Mouse (Mus musculus): ENCODE results near the gene Mfap4. TPM values are rescaled to one million over a fixed set of nuclear protein-coding genes. Genes with fewer than 3 reads are reported as not detected.
A peak's percentile ranks its signal among the peaks of the same experiment; 100 is the strongest.

The Mfap4 gene
- polyA plus RNA-seq, 1 experiment from 2014 or later = 18.0 TPM

DNA sequence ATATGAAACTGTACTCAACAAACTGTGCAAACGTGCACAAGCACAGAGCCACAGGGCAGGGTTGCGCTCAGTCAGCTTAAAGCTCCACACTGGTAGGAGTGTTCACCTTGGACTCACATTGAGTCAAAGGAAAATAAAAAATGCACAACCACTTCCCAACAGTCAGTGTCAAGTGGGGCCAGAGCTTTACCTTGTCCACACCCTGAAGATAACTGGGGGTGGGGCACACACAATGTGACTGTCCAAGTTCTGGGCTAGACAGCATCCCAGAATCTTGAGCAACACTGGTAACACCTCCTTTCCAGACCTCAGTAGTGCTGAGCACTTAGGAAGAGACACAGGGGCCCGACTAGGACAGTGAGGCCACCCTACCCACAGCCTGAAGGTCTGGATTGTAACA, 33.6 kb downstream of the Mfap4 start:
- Histone ChIP-seq H3K9ac (ENCODE audit: low read depth, low read length) (no peak overlapping the region), H3K36me3 (ENCODE audit: control insufficient read depth, insufficient read depth, low read length) (peaks cover 32% of the 10 kb centered on the region), H3K9me3 (replicated peaks; ENCODE audit: control insufficient read depth, low read length, poor library complexity, severe bottlenecking) (no peaks in the 10 kb centered on the region), H3K27ac (ENCODE audit: low read length) (no peak overlapping the region), H3K4me3 (ENCODE audit: low read depth, low read length) (no peak overlapping the region), H3K27me3 (ENCODE audit: control insufficient read depth, insufficient read depth, low read depth, low read length) (no peaks in the 10 kb centered on the region), H3K4me1 (ENCODE audit: control insufficient read depth, insufficient read depth, low read length) (no peaks in the 10 kb centered on the region), H3K4me2 (ENCODE audit: low read length) (no peak overlapping the region)
- no peak for ATAC-seq
- WGBS = 89% methylated on average over 3 of the region's 3 CpGs

DNA sequence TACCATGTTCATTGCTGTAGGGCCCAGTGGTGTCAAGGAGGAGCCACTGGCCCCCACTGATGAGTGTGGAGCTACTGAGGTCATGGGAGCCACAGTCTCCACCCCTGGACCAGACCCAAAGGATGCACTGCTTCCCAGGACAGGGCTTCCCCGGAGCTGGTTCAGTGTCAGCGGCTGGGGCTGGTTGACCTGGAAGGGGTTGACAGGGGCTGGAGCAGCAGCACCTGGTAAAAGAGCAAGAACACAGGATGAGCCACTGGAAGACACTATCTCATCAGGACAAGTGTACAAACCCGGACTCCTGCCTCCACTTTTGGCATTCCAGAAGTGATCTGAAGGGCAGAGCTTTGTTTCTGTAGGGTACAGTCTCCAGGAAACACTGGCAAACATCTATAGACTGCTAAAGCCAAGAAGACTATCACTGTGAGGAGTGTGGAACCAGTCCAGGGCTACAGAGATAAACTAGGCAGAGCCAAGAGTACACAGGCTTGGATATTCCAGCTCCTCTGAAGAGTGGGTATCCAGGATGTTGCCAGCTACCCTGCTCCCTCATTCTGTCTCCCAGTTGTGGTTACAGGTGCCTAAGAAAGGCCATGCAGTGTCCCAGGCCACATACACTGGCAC, 34.4 kb downstream of the Mfap4 start:
- H3K27me3 ChIP-seq (ENCODE audit: control insufficient read depth, insufficient read depth, low read depth, low read length) = no peaks in the 10 kb centered on the region
- no peak overlapping the region for H3K4me3 ChIP-seq (ENCODE audit: low read depth, low read length)
- no peak overlapping the region for H3K4me2 ChIP-seq (ENCODE audit: low read length)
- WGBS = 85% methylated on average over 3 of the region's 3 CpGs
- no peaks in the 10 kb centered on the region for H3K4me1 ChIP-seq (ENCODE audit: control insufficient read depth, insufficient read depth, low read length)
- H3K9me3 ChIP-seq (replicated peaks; ENCODE audit: control insufficient read depth, low read length, poor library complexity, severe bottlenecking) = no peaks in the 10 kb centered on the region
- ATAC-seq = no peak
- no peak overlapping the region for H3K27ac ChIP-seq (ENCODE audit: low read length)
- H3K9ac ChIP-seq (ENCODE audit: low read depth, low read length) = no peak overlapping the region
- peaks cover 32% of the 10 kb centered on the region for H3K36me3 ChIP-seq (ENCODE audit: control insufficient read depth, insufficient read depth, low read length)

DNA sequence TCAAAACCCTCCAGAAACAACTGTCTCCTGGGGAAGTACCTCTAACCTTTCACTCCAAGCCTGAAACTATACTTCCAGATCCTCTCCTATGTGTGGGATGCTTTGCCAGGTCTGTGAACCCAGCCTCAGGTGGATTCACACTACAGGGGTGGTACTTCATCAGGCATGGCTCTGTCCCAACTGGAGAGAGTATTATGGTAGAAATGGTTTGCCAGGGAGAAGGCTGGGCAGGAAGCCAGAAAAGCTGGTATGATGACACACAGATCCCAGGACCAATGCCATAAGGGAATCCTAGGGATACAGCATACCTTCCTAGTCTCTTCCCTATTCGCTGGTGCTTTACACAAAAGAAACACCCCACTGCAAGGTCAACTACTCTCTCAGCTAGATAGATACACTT, 41.6 kb downstream of the Mfap4 start:
- Histone ChIP-seq H3K9me3 (replicated peaks; ENCODE audit: control insufficient read depth, low read length, poor library complexity, severe bottlenecking) (no peaks in the 10 kb centered on the region), H3K27ac (ENCODE audit: low read length) (no peak overlapping the region), H3K4me3 (ENCODE audit: low read depth, low read length) (no peak overlapping the region), H3K36me3 (ENCODE audit: control insufficient read depth, insufficient read depth, low read length) (peaks cover 6% of the 10 kb centered on the region; the same call in 1 of the 2 replicates), H3K4me1 (ENCODE audit: control insufficient read depth, insufficient read depth, low read length) (peaks cover 5% of the 10 kb centered on the region; the same call in 1 of the 2 replicates), H3K27me3 (ENCODE audit: control insufficient read depth, insufficient read depth, low read depth, low read length) (no peaks in the 10 kb centered on the region), H3K9ac (ENCODE audit: low read depth, low read length) (no peak overlapping the region), H3K4me2 (ENCODE audit: low read length) (no peak overlapping the region)
- ATAC-seq = no peak
- 86% methylated on average over 1 of the region's 1 CpGs for WGBS

DNA sequence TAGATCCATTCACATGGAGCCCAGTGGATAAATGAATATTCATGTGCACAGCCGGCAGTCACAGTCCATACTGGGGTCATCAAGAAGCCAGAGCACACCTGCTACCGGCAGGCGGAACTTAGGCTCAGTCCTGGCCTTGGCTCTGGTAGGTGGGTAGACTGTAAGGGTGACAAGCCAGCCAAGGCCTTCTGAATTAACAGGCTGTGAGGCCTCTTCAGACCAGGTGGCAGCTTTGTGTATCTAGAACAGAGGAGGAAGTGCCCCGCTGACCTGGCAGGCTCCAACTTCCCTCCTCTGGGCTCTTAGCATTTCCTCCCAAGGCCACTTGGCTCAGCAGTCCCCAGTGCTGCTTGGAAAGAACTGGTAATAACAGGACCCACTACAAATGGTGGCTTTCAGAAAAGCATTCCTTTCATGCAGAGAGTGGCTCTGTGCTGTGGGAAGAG, 44.1 kb downstream of the Mfap4 start:
- H3K27me3 ChIP-seq (ENCODE audit: control insufficient read depth, insufficient read depth, low read depth, low read length) = no peaks in the 10 kb centered on the region
- no peaks in the 10 kb centered on the region for H3K9me3 ChIP-seq (replicated peaks; ENCODE audit: control insufficient read depth, low read length, poor library complexity, severe bottlenecking)
- H3K4me1 ChIP-seq (ENCODE audit: control insufficient read depth, insufficient read depth, low read length) = peaks cover 5% of the 10 kb centered on the region; the same call in 1 of the 2 replicates
- H3K27ac ChIP-seq (ENCODE audit: low read length) = peak overlapping the region; percentile 34
- no peak overlapping the region for H3K4me3 ChIP-seq (ENCODE audit: low read depth, low read length)
- H3K36me3 ChIP-seq (ENCODE audit: control insufficient read depth, insufficient read depth, low read length) = no peaks in the 10 kb centered on the region; the same call in 1 of the 2 replicates
- 17% methylated on average over 4 of the region's 4 CpGs for WGBS
- ATAC-seq = peak; percentile 67
- no peak overlapping the region for H3K4me2 ChIP-seq (ENCODE audit: low read length)
- no peak overlapping the region for H3K9ac ChIP-seq (ENCODE audit: low read depth, low read length)

DNA sequence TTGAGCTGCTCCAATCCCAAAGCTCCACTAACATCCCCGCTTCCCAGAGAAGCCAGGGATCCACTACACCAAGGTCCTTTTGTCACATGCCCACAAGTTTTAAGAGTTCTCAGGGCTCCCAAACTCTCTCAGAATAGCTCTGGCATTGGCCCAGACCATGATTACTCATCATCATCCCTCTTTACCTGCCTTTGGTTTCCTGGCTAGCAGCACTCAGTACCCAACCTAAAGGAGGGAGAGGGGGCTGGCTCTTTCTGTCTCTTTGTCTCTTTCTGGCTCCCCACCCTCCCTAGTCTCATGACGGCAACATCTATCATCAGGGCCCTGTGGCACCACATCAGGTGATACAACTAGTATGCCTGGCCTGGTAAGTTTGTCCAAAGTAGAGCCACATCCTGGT, 47.6 kb downstream of the Mfap4 start:
- no peaks in the 10 kb centered on the region; the same call in 1 of the 2 replicates for H3K36me3 ChIP-seq (ENCODE audit: control insufficient read depth, insufficient read depth, low read length)
- 89% methylated on average over 2 of the region's 2 CpGs for WGBS
- no peak for ATAC-seq

DNA sequence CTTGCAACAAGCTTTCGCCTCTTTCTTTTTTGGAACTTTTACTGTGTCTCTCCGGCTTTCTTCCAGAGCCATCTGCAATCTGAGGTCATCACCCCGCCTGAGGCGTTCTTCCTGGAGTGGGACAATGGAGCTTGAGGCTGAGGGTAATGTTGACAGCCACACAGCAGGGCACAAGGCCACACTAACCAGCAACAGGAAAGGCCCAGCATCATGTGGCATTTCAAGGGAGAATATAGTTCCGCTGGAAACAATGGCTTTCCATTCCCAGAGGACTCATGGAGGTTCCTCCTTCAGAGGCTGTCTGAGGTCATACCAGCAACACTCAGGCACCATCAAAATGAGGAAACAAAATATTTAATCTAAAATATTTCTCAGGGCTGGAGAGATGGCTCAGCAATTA, 48.3 kb downstream of the Mfap4 start:
- ATAC-seq = no peak
- 80% methylated on average over 5 of the region's 5 CpGs for WGBS
- Histone ChIP-seq H3K9me3 (replicated peaks; ENCODE audit: control insufficient read depth, low read length, poor library complexity, severe bottlenecking) (no peaks in the 10 kb centered on the region), H3K4me2 (ENCODE audit: low read length) (no peak overlapping the region), H3K4me3 (ENCODE audit: low read depth, low read length) (no peak overlapping the region), H3K27me3 (ENCODE audit: control insufficient read depth, insufficient read depth, low read depth, low read length) (no peaks in the 10 kb centered on the region), H3K36me3 (ENCODE audit: control insufficient read depth, insufficient read depth, low read length) (no peaks in the 10 kb centered on the region; the same call in 1 of the 2 replicates), H3K27ac (ENCODE audit: low read length) (no peak overlapping the region), H3K4me1 (ENCODE audit: control insufficient read depth, insufficient read depth, low read length) (peaks cover 5% of the 10 kb centered on the region; the same call in 1 of the 2 replicates), H3K9ac (ENCODE audit: low read depth, low read length) (no peak overlapping the region)

More for the DNA sequence above, 47.6 kb downstream of the Mfap4 start:
- Histone ChIP-seq H3K9ac (ENCODE audit: low read depth, low read length) (no peak overlapping the region), H3K4me1 (ENCODE audit: control insufficient read depth, insufficient read depth, low read length) (peaks cover 5% of the 10 kb centered on the region; the same call in 1 of the 2 replicates), H3K4me2 (ENCODE audit: low read length) (no peak overlapping the region), H3K27ac (ENCODE audit: low read length) (no peak overlapping the region), H3K4me3 (ENCODE audit: low read depth, low read length) (no peak overlapping the region), H3K27me3 (ENCODE audit: control insufficient read depth, insufficient read depth, low read depth, low read length) (no peaks in the 10 kb centered on the region), H3K9me3 (replicated peaks; ENCODE audit: control insufficient read depth, low read length, poor library complexity, severe bottlenecking) (no peaks in the 10 kb centered on the region)

DNA sequence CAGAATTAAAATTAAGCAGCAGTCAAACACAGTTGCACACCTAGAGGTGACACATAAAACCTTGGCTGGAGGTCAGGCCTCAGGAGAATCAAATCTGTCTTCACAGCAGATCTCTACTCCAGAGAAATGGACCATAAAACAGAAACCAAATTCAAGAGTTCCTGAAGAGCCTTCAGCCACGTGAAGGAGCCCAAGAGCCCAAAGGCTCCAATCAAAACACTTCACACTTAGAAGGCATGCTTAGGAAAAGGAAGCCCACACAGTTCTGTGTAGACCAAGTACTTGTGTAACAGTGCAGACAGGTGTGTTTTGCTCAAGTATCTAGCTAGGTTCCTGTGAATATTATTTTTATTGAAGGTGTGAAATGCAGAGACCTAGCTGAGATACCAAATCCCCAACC, 50.3 kb downstream of the Mfap4 start:
- no peak for ATAC-seq
- Histone ChIP-seq H3K27me3 (ENCODE audit: control insufficient read depth, insufficient read depth, low read depth, low read length) (no peaks in the 10 kb centered on the region), H3K36me3 (ENCODE audit: control insufficient read depth, insufficient read depth, low read length) (no peaks in the 10 kb centered on the region; the same call in 1 of the 2 replicates), H3K4me2 (ENCODE audit: low read length) (no peak overlapping the region), H3K27ac (ENCODE audit: low read length) (no peak overlapping the region), H3K9ac (ENCODE audit: low read depth, low read length) (no peak overlapping the region), H3K9me3 (replicated peaks; ENCODE audit: control insufficient read depth, low read length, poor library complexity, severe bottlenecking) (no peaks in the 10 kb centered on the region), H3K4me1 (ENCODE audit: control insufficient read depth, insufficient read depth, low read length) (no peaks in the 10 kb centered on the region), H3K4me3 (ENCODE audit: low read depth, low read length) (no peak overlapping the region)
- WGBS = 75% methylated on average over 1 of the region's 1 CpGs

DNA sequence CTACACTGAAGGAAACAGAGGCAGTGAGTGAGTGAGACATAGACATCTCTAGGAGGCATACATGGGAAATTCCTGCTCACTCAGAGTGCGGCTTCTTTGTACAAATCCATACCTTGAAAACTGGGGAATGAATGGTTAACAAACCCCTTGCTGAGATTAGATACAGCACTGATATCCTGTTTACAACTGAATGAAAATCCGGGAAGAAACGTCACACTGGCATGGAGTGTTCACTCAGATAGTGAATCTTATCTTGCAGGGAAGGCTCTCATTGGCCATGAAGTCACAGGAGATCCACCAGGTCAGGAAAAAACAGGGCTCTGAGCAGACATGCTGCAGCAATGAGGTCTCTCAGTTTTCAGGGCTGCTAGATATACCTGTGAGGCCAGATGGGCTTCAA, 51.7 kb downstream of the Mfap4 start:
- no peaks in the 10 kb centered on the region; the same call in 1 of the 2 replicates for H3K36me3 ChIP-seq (ENCODE audit: control insufficient read depth, insufficient read depth, low read length)
- H3K4me2 ChIP-seq (ENCODE audit: low read length) = no peak overlapping the region
- H3K4me1 ChIP-seq (ENCODE audit: control insufficient read depth, insufficient read depth, low read length) = no peaks in the 10 kb centered on the region
- no peak for ATAC-seq
- H3K27ac ChIP-seq (ENCODE audit: low read length) = no peak overlapping the region
- no peaks in the 10 kb centered on the region for H3K27me3 ChIP-seq (ENCODE audit: control insufficient read depth, insufficient read depth, low read depth, low read length)
- no peak overlapping the region for H3K4me3 ChIP-seq (ENCODE audit: low read depth, low read length)
- WGBS = 70% methylated on average over 3 of the region's 3 CpGs
- no peak overlapping the region for H3K9ac ChIP-seq (ENCODE audit: low read depth, low read length)
- no peaks in the 10 kb centered on the region for H3K9me3 ChIP-seq (replicated peaks; ENCODE audit: control insufficient read depth, low read length, poor library complexity, severe bottlenecking)

DNA sequence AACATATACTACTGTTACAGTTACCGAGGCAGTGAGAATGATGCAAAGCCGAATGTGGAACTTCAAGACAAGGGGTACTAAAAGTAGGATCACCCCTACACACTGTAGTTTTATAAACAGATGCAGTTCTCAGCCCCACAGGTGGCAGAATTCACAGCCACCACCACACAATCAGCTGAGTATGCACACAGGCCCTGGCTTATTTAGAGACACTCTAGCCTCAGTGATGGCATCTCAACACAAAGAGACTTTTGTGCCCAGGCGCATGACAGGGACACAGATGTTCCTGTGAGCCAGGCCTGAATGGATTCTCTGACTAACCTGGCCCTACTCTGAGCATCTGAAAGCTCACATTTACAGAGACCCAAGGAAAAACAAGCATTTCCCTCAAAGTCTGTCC, 52.1 kb downstream of the Mfap4 start:
- Histone ChIP-seq H3K27ac (ENCODE audit: low read length) (no peak overlapping the region), H3K4me1 (ENCODE audit: control insufficient read depth, insufficient read depth, low read length) (no peaks in the 10 kb centered on the region), H3K36me3 (ENCODE audit: control insufficient read depth, insufficient read depth, low read length) (no peaks in the 10 kb centered on the region; the same call in 1 of the 2 replicates), H3K9me3 (replicated peaks; ENCODE audit: control insufficient read depth, low read length, poor library complexity, severe bottlenecking) (no peaks in the 10 kb centered on the region), H3K27me3 (ENCODE audit: control insufficient read depth, insufficient read depth, low read depth, low read length) (no peaks in the 10 kb centered on the region), H3K4me3 (ENCODE audit: low read depth, low read length) (no peak overlapping the region), H3K4me2 (ENCODE audit: low read length) (no peak overlapping the region), H3K9ac (ENCODE audit: low read depth, low read length) (no peak overlapping the region)
- WGBS = 89% methylated on average over 3 of the region's 3 CpGs
- no peak for ATAC-seq
